Mouse (Mus musculus) lung, embryonic 15.5 days (tissue): ENCODE data around the gene Map4k2. TPM values are rescaled to one million over a fixed set of nuclear protein-coding genes. Genes with fewer than 3 reads are reported as not detected.

Experiments used
- ATAC-seq: fragments of 200-750 bp; cut with Nextera tagmentation; 2 replicates; pipeline ENCODE4 v1.8.0; 2017; ENCODE audit warnings: moderate number of reproducible peaks, borderline replicate concordance; ENCODE audit not compliant: low FRiP score, low TSS enrichment; ENCODE audit errors: extremely low read depth
- H3K27ac ChIP-seq: fragments of 300-500 bp; sonication (generic); 2 replicates; pipeline ENCODE4 v1.5.1; 2015; ENCODE audit warnings: moderate library complexity, mild to moderate bottlenecking, inconsistent platforms
- H3K27me3 ChIP-seq: fragments of 300-500 bp; sonication (generic); 2 replicates; pipeline ENCODE4 v1.6.1; 2015; ENCODE audit warnings: inconsistent platforms
- H3K36me3 ChIP-seq: fragments of 300-500 bp; sonication (generic); 2 replicates; pipeline ENCODE4 v1.6.1; 2015; ENCODE audit warnings: inconsistent platforms
- H3K4me1 ChIP-seq: fragments of 300-500 bp; sonication (generic); 2 replicates; pipeline ENCODE4 v1.6.1; 2015; ENCODE audit warnings: inconsistent platforms
- H3K4me2 ChIP-seq: fragments of 300-500 bp; sonication (generic); 2 replicates; pipeline ENCODE4 v1.6.1; 2015; ENCODE audit warnings: inconsistent platforms, mild to moderate bottlenecking, moderate library complexity
- H3K4me3 ChIP-seq: fragments of 300-500 bp; sonication (generic); 2 replicates; pipeline ENCODE4 v1.5.1; 2015; ENCODE audit warnings: mild to moderate bottlenecking, inconsistent platforms
- H3K9ac ChIP-seq: fragments of 300-500 bp; sonication (generic); 2 replicates; pipeline ENCODE4 v1.6.1; 2015; ENCODE audit warnings: inconsistent platforms
- H3K9me3 ChIP-seq: fragments of 300-500 bp; sonication (generic); 2 replicates; pipeline ENCODE4 v1.6.1; 2016; ENCODE audit warnings: inconsistent platforms
- WGBS: fragments of 180-500 bp; shearing (Covaris S2); methylation state at CpG from one replicate; pipeline ENCODE4 v1.1.7; 2015; 5-methylcytosine and 5-hydroxymethylcytosine counted together
- microRNA-seq: library from miRNA; unstranded; fragments of <30 nt; microRNA quantifications from one replicate; pipeline ENCODE4, GENCODE M21; 2016
- polyA plus RNA-seq: library from polyadenylated mRNA; unstranded; fragments of >200 nt; fragmentation: Nextera tagmentation; extraction: Ambion mirVana; gene quantifications from 2 replicates; pipeline ENCODE4 v1.2.1, GENCODE M21; 2015

Map4k2 gene
- polyA plus RNA-seq, 1 experiment from 2014 or later: 22.9 TPM

- Histone ChIP-seq H3K4me1 (peaks cover 37% of the 10 kb centered on the region), H3K4me3 (peak overlapping the region; percentile 71), H3K9me3 (no peaks in the 10 kb centered on the region), H3K4me2 (peak overlapping the region; percentile 100), H3K27me3 (peaks cover 33% of the 10 kb centered on the region), H3K27ac (peak overlapping the region; percentile 64), H3K36me3 (no peaks in the 10 kb centered on the region), H3K9ac (peak overlapping the region; percentile 54)
- 1% methylated on average over 39 of the region's 39 CpGs for WGBS
- ATAC-seq: peak; percentile 55
Measured at GRCm38 (mm10) chr19:6398447-6399284, 57.7 kb downstream of the Map4k2 start.

- WGBS: 1% methylated on average over 79 of the region's 87 CpGs
- no peaks in the 10 kb centered on the region for H3K36me3 ChIP-seq
- peak within 1 kb of the TSS; percentile 54 for H3K9ac ChIP-seq
- peaks cover 37% of the 10 kb centered on the region for H3K4me1 ChIP-seq
- peaks cover 33% of the 10 kb centered on the region for H3K27me3 ChIP-seq
- H3K27ac ChIP-seq: peak within 1 kb of the TSS; percentile 64
- peak within 1 kb of the TSS; percentile 100 for H3K4me2 ChIP-seq
- 0 out of 2 replicates have a peak, but pooled peaks have one; percentile 13 for ATAC-seq
- peak within 1 kb of the TSS; percentile 71 for H3K4me3 ChIP-seq
- H3K9me3 ChIP-seq: no peaks in the 10 kb centered on the region
Measured at GRCm38 (mm10) chr19:6399285-6400095, 58.6 kb downstream of the Map4k2 start, which contains the start of gene Rasgrp2. Rasgrp2 (plus strand) TSS chr19:6399340.

GRCm38 (mm10) chr19:6400096-6401086 is 59.5 kb downstream of the Map4k2 start:
- no peak for ATAC-seq
- Histone ChIP-seq H3K4me1 (peaks cover 37% of the 10 kb centered on the region), H3K27ac (no peak overlapping the region), H3K9me3 (no peaks in the 10 kb centered on the region), H3K4me2 (peak overlapping the region; percentile 100), H3K27me3 (peaks cover 33% of the 10 kb centered on the region), H3K36me3 (no peaks in the 10 kb centered on the region), H3K9ac (peak overlapping the region; percentile 54), H3K4me3 (peak overlapping the region; percentile 71)
- 2% methylated on average over 29 of the region's 29 CpGs for WGBS

- peaks cover 37% of the 10 kb centered on the region for H3K4me1 ChIP-seq
- H3K36me3 ChIP-seq: no peaks in the 10 kb centered on the region
- H3K9me3 ChIP-seq: no peaks in the 10 kb centered on the region
- peak overlapping the region; percentile 67 for H3K27ac ChIP-seq
- under 1% methylated on average over 32 of the region's 32 CpGs for WGBS
- H3K4me2 ChIP-seq: peak overlapping the region; percentile 100
- peak overlapping the region; percentile 46 for H3K9ac ChIP-seq
- peaks cover 33% of the 10 kb centered on the region for H3K27me3 ChIP-seq
- peak; percentile 41 for ATAC-seq
- peak overlapping the region; percentile 71 for H3K4me3 ChIP-seq
Measured at GRCm38 (mm10) chr19:6401131-6401815, 60.3 kb downstream of the Map4k2 start.

- 7% methylated on average over 9 of the region's 9 CpGs for WGBS
- Histone ChIP-seq H3K9me3 (no peaks in the 10 kb centered on the region), H3K9ac (peak overlapping the region; percentile 46), H3K27ac (peak overlapping the region; percentile 54; the same call in 1 of the 2 replicates), H3K27me3 (peaks cover 33% of the 10 kb centered on the region), H3K4me3 (peak overlapping the region; percentile 71), H3K4me1 (peaks cover 37% of the 10 kb centered on the region), H3K4me2 (peak overlapping the region; percentile 100), H3K36me3 (no peaks in the 10 kb centered on the region)
- no peak for ATAC-seq
Measured at GRCm38 (mm10) chr19:6401951-6402350, 61.0 kb downstream of the Map4k2 start.

GRCm38 (mm10) chr19:6403869-6404268 is 62.9 kb downstream of the Map4k2 start:
- no peak overlapping the region for H3K27ac ChIP-seq
- H3K27me3 ChIP-seq: peaks cover 33% of the 10 kb centered on the region
- no peak overlapping the region for H3K4me2 ChIP-seq
- H3K4me3 ChIP-seq: no peak overlapping the region
- H3K36me3 ChIP-seq: no peaks in the 10 kb centered on the region
- H3K9me3 ChIP-seq: no peaks in the 10 kb centered on the region
- ATAC-seq: no peak
- 81% methylated on average over 10 of the region's 10 CpGs for WGBS
- no peak overlapping the region for H3K9ac ChIP-seq
- H3K4me1 ChIP-seq: peaks cover 32% of the 10 kb centered on the region

Small RNA genes within 50 kb of the gene (microRNA-seq; reads per million reads assigned to microRNA genes)
- gene Mir6989: not detected

Other genes with a start within 250 kb of the Map4k2 start
- gene AC131692.1, start 246.7 kb upstream of the Map4k2 start, polyA plus RNA-seq: 0.21 and 0.26 TPM in 2 replicates
- gene Naaladl1, start 235.4 kb upstream of the Map4k2 start, polyA plus RNA-seq: 0.34 and 0.41 TPM in 2 replicates
- gene Sac3d1, start 222.5 kb upstream of the Map4k2 start, polyA plus RNA-seq: 48.6 and 49.8 TPM in 2 replicates
- 33.1 TPM in 2 replicates for gene Snx15, start 212.8 kb upstream of the Map4k2 start, polyA plus RNA-seq
- 0.42 and 0.56 TPM in 2 replicates for gene Batf2, start 200.2 kb upstream of the Map4k2 start, polyA plus RNA-seq
- 96.9 and 106 TPM in 2 replicates for gene Arl2, start 199.6 kb upstream of the Map4k2 start, polyA plus RNA-seq
- not detected in 2 replicates for gene Majin, start 156.7 kb upstream of the Map4k2 start, polyA plus RNA-seq
- 0.48 TPM in 1 of 2 replicates, not detected in the other for gene Gpha2, start 114.8 kb upstream of the Map4k2 start, polyA plus RNA-seq
- gene Ppp2r5b, start 105.3 kb upstream of the Map4k2 start, polyA plus RNA-seq: 17.1 and 19.2 TPM in 2 replicates
- 8.9 and 9.3 TPM in 2 replicates for gene Atg2a, start 99.5 kb upstream of the Map4k2 start, polyA plus RNA-seq
- gene Ehd1, start 64.4 kb upstream of the Map4k2 start, polyA plus RNA-seq: 66.7 and 76.1 TPM in 2 replicates
- 0.77 and 0.92 TPM in 2 replicates for gene Cdc42bpg, start 34.7 kb upstream of the Map4k2 start, polyA plus RNA-seq
- 82.6 and 85.7 TPM in 2 replicates for gene Men1, start 6.2 kb upstream of the Map4k2 start, polyA plus RNA-seq
- 133 and 136 TPM in 2 replicates for gene Sf1, start 22.6 kb downstream of the Map4k2 start, polyA plus RNA-seq
- 17.7 and 22.3 TPM in 2 replicates for gene Pygm, start 43.3 kb downstream of the Map4k2 start, polyA plus RNA-seq
- gene Rasgrp2, start 58.2 kb downstream of the Map4k2 start, polyA plus RNA-seq: 62.6 and 72.1 TPM in 2 replicates
- gene Nrxn2, start 77.6 kb downstream of the Map4k2 start, polyA plus RNA-seq: 0.58 and 0.97 TPM in 2 replicates
- gene Slc22a12, start 201.9 kb downstream of the Map4k2 start, polyA plus RNA-seq: 0.11 TPM in 1 of 2 replicates, not detected in the other